Mouse (Mus musculus) bone marrow macrophage, adult 2 months (primary cell): ENCODE measurements around the gene Azin2. TPM values are rescaled to one million over a fixed set of nuclear protein-coding genes. Genes with fewer than 3 reads are reported as not detected.

Experiments used
- H3K27ac ChIP-seq: 2 replicates; pipeline ENCODE4 v1.5.1; 2012; ENCODE audit warnings: low read depth, low read length; ENCODE audit not compliant: insufficient read depth
- H3K4me1 ChIP-seq: 2 replicates; pipeline ENCODE4 v1.6.1; 2012; ENCODE audit warnings: low read length; ENCODE audit not compliant: control insufficient read depth, insufficient read depth
- H3K4me3 ChIP-seq: 2 replicates; pipeline ENCODE4 v1.5.1; 2012; ENCODE audit warnings: mild to moderate bottlenecking, low read length, moderate library complexity; ENCODE audit not compliant: insufficient read depth
- CTCF ChIP-seq: IDR thresholded peaks from 2 replicates; pipeline ENCODE4 v1.5.1; 2012; ENCODE audit warnings: low read depth, mild to moderate bottlenecking, low read length, moderate library complexity
- POLR2A ChIP-seq: IDR thresholded peaks from 2 replicates; pipeline ENCODE4 v1.6.1; 2012; ENCODE audit warnings: mild to moderate bottlenecking, low read depth, low read length, borderline replicate concordance
- polyA plus RNA-seq: library from polyadenylated mRNA; stranded (reverse); fragments of >200 nt; gene quantifications from 2 replicates; pipeline ENCODE4 v1.2.4, GENCODE M21; 2012; ENCODE audit not compliant: missing spikeins, insufficient read depth, insufficient read length

Gene Azin2
- polyA plus RNA-seq, 1 experiment = 1.8 TPM

DNA sequence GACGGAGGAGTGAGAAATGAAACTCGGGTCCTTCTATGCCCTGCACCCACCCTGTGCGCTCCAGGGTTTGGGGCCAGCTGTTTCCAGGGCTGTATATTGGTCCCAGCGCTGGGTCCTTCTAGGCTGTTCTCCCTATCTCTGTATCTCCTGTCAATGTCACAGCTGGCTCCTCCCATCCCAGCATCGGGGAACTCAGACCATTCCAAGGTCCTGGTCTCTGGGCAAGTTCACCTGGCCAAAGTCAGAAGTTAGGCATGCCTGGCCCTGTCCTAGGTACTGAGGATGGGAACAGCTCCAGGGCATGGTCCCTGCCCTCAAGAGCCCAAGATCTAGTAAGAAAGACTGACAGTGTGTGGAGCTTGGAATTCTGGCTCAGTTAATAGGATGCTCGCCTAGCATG lies 70.5 kb downstream of the Azin2 start:
- H3K4me3 ChIP-seq = no peak overlapping the region
- no peak for TF ChIP-seq POLR2A
- TF ChIP-seq CTCF = no peak
- H3K4me1 ChIP-seq = peaks cover 7% of the 10 kb centered on the region
- no peak overlapping the region for H3K27ac ChIP-seq

DNA sequence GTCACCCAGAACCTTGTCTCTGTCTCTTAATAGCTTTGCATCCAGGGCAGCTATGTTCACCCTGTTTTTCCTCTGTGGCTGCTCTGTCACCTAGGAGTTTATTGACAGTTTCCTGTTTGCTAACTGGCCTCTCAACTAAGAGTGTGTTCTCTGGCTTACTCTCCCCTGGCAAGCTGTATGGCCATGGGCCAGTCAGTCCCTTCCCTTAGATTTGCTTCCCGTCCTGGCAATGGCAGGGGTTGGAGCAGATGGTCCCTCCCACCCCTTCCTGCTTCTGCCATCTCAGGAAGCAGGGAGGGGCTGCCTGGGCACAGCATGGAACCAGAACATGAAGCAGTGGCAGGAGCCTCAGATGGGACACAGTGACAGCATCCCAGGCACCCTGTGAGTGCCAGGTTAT lies 71.1 kb downstream of the Azin2 start:
- no peak overlapping the region for H3K27ac ChIP-seq
- H3K4me3 ChIP-seq = no peak overlapping the region
- no peak for TF ChIP-seq CTCF
- peaks cover 7% of the 10 kb centered on the region for H3K4me1 ChIP-seq

DNA sequence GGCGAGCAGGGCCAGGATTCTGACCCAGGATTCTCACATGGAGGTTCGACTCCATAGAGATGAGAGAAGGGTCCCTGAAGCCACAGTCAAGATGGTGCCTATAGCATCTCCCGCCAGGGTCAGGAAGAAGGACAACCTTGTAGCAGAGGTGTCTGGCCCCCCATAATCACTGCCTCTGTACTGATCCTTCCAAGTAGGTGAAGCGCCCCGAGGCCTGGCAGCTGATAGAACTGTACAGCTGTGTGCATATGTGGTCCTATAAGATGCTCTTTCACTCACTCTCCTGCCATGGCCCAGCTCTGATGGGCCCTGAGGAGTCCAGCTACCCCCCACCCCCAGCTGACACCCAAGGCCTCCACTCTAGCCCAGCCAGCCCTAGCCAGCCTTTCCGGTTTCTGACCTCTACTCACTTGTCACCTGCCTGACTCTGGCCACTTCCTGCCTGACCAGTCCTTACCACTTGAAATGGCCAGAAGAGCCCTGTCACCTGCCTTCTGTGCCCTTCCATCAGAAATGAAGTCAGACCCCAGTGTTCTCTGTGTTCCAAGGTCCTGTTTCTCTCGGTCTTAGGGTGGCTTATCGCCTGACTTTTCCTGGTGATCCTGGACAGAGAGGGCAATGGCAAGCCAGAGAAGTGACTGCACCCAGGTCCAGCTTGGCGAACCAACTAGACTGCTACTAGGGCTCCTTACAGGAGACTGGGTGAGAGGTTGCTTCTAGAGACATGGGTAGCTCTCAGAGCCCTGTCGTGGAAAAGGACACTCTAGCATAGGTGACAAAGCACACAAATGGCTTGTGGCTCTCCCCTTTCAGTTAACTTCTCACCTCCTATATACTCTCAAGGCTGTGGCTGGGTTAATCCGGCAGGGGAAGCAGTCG lies 72.3 kb downstream of the Azin2 start:
- Histone ChIP-seq H3K4me3 (no peak overlapping the region), H3K4me1 (peaks cover 7% of the 10 kb centered on the region), H3K27ac (no peak overlapping the region)
- no peak for TF ChIP-seq POLR2A
- TF ChIP-seq CTCF = no peak

DNA sequence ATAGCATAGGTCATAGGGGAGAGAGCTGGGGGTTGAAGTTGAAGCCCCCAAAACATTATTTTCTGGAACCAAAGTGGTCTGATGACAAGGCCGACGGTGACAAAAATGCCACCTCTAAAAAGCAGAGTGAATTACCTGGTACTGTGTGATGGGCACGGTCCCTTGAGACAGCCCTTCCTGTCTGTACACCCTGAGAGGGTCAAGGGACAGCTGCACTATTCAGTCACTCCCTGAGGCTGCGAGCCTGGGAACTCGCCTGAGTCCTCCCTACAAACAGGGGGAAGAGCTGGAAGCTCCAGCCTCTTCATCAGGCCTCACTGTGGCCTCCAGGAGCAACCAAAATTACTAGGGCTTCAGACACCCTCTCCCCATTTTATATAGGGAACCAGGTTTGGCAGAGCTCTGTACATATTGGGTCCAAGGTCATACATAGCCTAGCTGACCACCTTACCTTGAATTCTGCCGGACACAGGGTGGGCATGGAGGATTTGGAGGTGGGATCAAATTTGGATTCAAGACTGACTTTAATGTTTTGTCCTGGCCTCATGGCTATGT lies 73.7 kb downstream of the Azin2 start:
- TF ChIP-seq CTCF (no peak), POLR2A (no peak)
- Histone ChIP-seq H3K4me3 (no peak overlapping the region), H3K4me1 (peaks cover 7% of the 10 kb centered on the region), H3K27ac (no peak overlapping the region)

DNA sequence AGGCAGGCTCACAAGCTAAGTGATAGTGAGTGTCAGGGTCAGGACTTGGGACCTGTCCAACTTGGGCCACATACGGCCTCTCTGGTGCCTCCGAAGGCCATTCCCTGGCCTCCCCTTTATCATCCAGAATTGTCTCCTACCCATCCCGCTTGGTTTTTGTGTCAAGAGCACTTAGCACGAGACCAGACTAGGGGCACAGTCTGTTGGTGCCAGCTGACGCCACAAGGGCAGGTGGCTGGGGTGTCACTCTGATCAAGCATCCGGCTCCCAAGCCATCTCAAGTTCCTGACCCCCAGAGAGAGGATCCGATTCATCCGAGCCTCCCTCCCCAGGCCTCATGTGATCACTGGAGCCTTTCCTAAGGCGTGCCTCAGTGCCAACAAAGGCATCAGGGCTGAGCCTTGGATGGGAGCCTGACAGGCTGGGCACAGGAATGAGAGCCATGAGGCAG lies 74.6 kb downstream of the Azin2 start:
- Histone ChIP-seq H3K27ac (no peak overlapping the region), H3K4me1 (peaks cover 7% of the 10 kb centered on the region), H3K4me3 (no peak overlapping the region)
- no peak for TF ChIP-seq CTCF
- no peak for TF ChIP-seq POLR2A

DNA sequence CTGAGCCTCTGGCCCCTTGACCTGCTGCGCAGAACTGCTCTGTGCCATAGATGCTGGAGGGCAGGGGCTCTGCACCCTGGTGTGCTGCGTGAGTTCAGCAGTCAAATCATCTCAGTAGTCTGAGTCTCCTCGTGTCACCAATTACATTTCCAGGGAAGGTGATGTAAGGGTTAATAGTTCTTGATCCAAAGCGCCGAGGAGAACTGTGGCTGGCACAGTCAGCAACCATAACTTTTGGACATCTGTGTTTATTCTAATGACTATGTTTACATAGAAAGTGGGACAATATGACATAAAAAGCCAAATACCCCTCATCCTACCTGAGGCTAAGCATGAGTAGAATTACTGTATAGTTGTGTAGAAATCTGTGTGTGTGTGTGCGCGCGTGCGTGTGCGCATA lies 75.2 kb downstream of the Azin2 start:
- Histone ChIP-seq H3K4me1 (peaks cover 7% of the 10 kb centered on the region), H3K4me3 (no peak overlapping the region), H3K27ac (no peak overlapping the region)
- no peak for TF ChIP-seq POLR2A
- TF ChIP-seq CTCF = no peak

DNA sequence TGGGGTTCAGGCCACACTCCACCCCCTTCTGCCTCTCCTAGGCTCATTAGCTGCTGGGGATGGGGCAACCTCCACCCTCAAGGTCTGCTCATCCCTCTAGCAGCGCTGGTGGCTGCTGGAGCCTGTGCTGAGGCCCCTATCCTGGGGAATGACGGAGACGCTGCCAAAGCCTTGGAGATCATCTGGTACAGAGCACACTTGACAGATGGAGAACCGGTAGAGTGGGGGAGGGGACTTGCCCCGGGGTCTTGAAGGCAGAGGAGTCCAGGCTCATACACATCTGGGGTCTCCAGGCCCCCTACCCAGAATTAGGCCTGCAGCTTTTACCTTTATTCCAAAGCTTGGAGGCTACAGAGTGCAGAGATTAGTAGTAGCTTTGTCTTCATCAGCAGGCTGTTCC lies 75.7 kb downstream of the Azin2 start:
- TF ChIP-seq CTCF = no peak
- TF ChIP-seq POLR2A = no peak
- H3K4me3 ChIP-seq = no peak overlapping the region
- no peak overlapping the region for H3K27ac ChIP-seq
- H3K4me1 ChIP-seq = peaks cover 7% of the 10 kb centered on the region

DNA sequence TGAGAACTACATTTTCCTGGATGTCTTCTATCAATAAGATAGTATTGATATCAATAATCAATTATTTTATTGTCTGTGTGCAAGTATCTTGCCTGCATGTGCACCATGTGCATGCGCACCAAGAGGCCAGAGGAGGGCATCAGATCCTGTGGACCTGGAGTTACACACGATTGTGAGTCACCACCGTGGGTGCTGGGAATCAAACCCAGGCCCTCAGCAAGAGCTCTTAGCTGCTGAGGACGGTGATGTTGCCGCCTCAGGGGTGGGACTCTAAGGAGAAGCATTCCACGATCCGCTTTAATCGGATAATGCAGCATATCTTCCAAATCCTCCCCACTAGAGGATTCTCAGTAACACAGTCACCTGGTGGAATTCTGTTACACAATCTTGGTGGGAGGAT lies 76.7 kb downstream of the Azin2 start:
- peaks cover 7% of the 10 kb centered on the region for H3K4me1 ChIP-seq
- no peak overlapping the region for H3K27ac ChIP-seq
- H3K4me3 ChIP-seq = no peak overlapping the region
- TF ChIP-seq POLR2A (no peak), CTCF (no peak)

DNA sequence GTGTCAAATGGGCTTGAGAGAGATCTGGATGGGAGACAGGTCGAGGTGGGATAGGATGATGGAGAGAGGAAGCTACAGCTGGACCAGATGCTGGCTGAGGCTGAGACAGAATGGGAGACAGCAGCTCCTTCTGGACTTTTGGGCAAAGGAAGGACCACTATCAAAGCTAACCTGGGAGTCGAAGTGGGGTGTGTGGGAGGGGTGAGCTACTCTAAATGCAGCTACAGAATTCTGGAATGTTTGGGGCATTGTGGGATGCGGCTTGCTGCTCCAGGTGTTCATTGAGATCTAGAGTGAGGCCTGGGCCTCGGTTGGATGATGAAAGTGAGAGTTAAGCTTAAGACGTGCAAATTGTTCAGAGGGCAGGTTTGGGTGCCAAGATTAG lies 77.5 kb downstream of the Azin2 start:
- TF ChIP-seq POLR2A (no peak), CTCF (no peak)
- H3K27ac ChIP-seq = no peak overlapping the region
- peaks cover 7% of the 10 kb centered on the region for H3K4me1 ChIP-seq
- H3K4me3 ChIP-seq = peak overlapping the region; percentile 75; the same call in 1 of the 2 replicates
